Mouse (Mus musculus) stomach, embryonic 16.5 days (tissue): ENCODE measurements around the gene Gm5965. TPM values are rescaled to one million over a fixed set of nuclear protein-coding genes. Genes with fewer than 3 reads are reported as not detected.

ENCODE experiments used
- ATAC-seq: fragments of 200-750 bp; cut with Nextera tagmentation; 2 replicates; pipeline ENCODE4 v1.8.0; 2017; ENCODE audit warnings: moderate number of reproducible peaks, moderate TSS enrichment; ENCODE audit not compliant: insufficient read depth, low FRiP score
- H3K27ac ChIP-seq: fragments of 300-500 bp; sonication (generic); 2 replicates; pipeline ENCODE4 v1.5.1; 2014; ENCODE audit warnings: low read length
- H3K27me3 ChIP-seq: fragments of 300-500 bp; sonication (generic); 2 replicates; pipeline ENCODE4 v1.6.1; 2014; ENCODE audit warnings: low read length, control low read depth, mixed read lengths; ENCODE audit not compliant: control insufficient read depth, insufficient read depth
- H3K36me3 ChIP-seq: fragments of 300-500 bp; sonication (generic); 2 replicates; pipeline ENCODE4 v1.6.1; 2014; ENCODE audit warnings: low read length; ENCODE audit not compliant: control insufficient read depth, insufficient read depth
- H3K4me1 ChIP-seq: fragments of 300-500 bp; sonication (generic); 2 replicates; pipeline ENCODE4 v1.6.1; 2014; ENCODE audit warnings: low read length, control low read depth, mixed read lengths; ENCODE audit not compliant: control insufficient read depth, insufficient read depth
- H3K4me2 ChIP-seq: fragments of 300-500 bp; sonication (generic); 2 replicates; pipeline ENCODE4 v1.6.1; 2014; ENCODE audit warnings: low read depth, low read length, mixed read lengths
- H3K4me3 ChIP-seq: fragments of 300-500 bp; sonication (generic); replicated peaks from 2 replicates; pipeline ENCODE4 v1.5.1; 2014; ENCODE audit warnings: mild to moderate bottlenecking, low read length
- H3K9ac ChIP-seq: fragments of 300-500 bp; sonication (generic); 2 replicates; pipeline ENCODE4 v1.6.1; 2014; ENCODE audit warnings: low read length
- H3K9me3 ChIP-seq: fragments of 300-500 bp; sonication (generic); replicated peaks from 2 replicates; pipeline ENCODE4 v1.6.1; 2016; ENCODE audit warnings: low read length, control low read depth; ENCODE audit not compliant: control insufficient read depth
- WGBS: fragments of 180-500 bp; shearing (Covaris S2); extraction: QIAGEN DNeasy Blood & Tissue Kit; methylation state at CpG from one replicate; pipeline ENCODE4 v1.1.7; 2014; 5-methylcytosine and 5-hydroxymethylcytosine counted together
- polyA plus RNA-seq: library from polyadenylated mRNA; unstranded; fragments of >200 nt; fragmentation: Nextera tagmentation; extraction: Ambion mirVana; gene quantifications from 2 replicates; pipeline ENCODE4 v1.2.1, GENCODE M21; 2015

Gm5965 gene
- polyA plus RNA-seq, 1 experiment from 2014 or later = not detected

DNA sequence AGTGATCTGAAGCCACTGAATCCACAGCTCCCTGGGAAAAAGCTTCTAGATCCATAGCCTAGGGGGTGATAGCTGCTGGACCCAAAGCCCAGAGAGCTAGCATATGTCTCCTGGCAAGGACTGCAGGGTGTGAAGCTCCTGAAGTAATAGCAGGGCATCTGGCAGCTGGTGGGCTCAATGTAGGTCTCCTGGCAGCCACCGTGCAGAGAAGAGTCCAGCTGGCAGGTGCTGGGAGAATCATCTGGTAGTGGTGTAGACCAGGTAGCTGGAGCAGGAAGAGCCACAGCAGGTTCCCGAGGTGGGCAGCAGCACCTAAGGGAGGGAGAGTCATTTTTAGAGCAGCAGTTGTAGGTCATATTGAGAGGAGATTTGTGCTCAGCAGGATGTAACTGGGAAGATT, 34.1 kb downstream of the Gm5965 start, which contains the start of gene Gm20741:
Gm20741 (minus strand) TSS at position 394 of the 400 bp plus-strand sequence.
- Histone ChIP-seq H3K27me3 (no peaks in the 10 kb centered on the region), H3K9me3 (no peaks in the 10 kb centered on the region), H3K36me3 (no peaks in the 10 kb centered on the region), H3K4me3 (no peak within 1 kb of the TSS), H3K27ac (no peak within 1 kb of the TSS), H3K4me2 (no peak within 1 kb of the TSS), H3K9ac (no peak within 1 kb of the TSS), H3K4me1 (no peaks in the 10 kb centered on the region)
- ATAC-seq = no peak
- 76% methylated on average over 2 of the region's 2 CpGs for WGBS

GRCm38 (mm10) chr16:88820066-88820465, 42.4 kb downstream of the Gm5965 start, which contains the start of gene Krtap15:
Krtap15 (plus strand) TSS chr16:88820215.
- 81% methylated on average over 3 of the region's 3 CpGs for WGBS
- ATAC-seq = no peak
- Histone ChIP-seq H3K9ac (no peak within 1 kb of the TSS), H3K36me3 (no peaks in the 10 kb centered on the region), H3K9me3 (no peaks in the 10 kb centered on the region), H3K4me1 (no peaks in the 10 kb centered on the region), H3K27ac (no peak within 1 kb of the TSS), H3K4me3 (no peak within 1 kb of the TSS), H3K27me3 (no peaks in the 10 kb centered on the region), H3K4me2 (no peak within 1 kb of the TSS)

DNA sequence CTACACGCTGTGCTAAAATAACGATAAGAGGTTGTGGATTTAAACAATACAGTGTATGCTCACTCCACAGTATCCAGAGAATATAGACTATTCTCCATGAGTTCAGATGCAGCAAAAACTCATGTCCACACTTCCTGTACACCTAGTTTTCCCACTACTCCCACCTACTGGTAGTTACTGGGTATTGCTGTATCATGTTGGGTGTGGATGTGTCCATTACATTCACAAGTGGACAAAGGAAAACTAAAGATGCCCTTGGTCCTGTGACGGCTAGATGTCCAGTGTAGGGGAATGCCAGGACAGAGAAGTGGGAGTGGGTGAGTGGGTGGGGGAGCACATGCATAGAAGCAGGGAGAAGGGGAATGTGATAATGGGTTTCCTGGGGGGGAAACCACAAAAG, 46.0 kb downstream of the Gm5965 start:
- H3K9me3 ChIP-seq = no peaks in the 10 kb centered on the region
- H3K9ac ChIP-seq = no peak overlapping the region
- H3K27me3 ChIP-seq = no peaks in the 10 kb centered on the region
- no peak overlapping the region for H3K27ac ChIP-seq
- H3K4me2 ChIP-seq = no peak overlapping the region
- H3K4me1 ChIP-seq = no peaks in the 10 kb centered on the region
- H3K36me3 ChIP-seq = no peaks in the 10 kb centered on the region
- WGBS = 81% methylated on average over 3 of the region's 3 CpGs
- no peak for ATAC-seq
- no peak overlapping the region for H3K4me3 ChIP-seq

DNA sequence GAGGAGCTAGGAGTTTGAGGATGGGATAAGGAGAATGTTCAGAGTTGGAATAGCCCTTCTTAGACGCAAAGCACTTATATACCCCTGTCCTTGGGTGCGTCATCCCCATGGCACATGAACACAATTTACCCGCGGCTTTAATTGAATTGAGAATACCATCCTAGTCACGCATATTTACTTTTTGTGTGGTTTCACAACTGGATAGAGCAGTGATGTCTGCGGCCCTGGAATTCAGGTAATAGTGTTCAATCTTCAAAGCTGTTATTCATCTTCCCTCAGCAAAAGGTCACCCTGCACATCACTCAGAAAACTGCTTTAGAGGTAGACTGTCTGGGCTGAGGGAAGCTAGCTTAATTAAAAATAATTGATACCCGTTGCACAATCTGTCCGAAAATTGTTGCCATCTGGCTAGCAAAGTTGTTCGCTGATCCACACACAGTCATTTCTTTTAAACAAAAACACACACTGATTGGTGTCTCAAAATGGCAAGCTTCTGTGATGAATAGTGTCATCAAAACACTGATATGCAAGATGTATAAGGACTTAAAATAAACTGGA, 48.5 kb downstream of the Gm5965 start, which contains the start of gene Krtap14:
Krtap14 (minus strand) TSS at position 51 of the 558 bp plus-strand sequence.
- no peak within 1 kb of the TSS for H3K4me3 ChIP-seq
- H3K9me3 ChIP-seq = no peaks in the 10 kb centered on the region
- 84% methylated on average over 9 of the region's 9 CpGs for whole genome bisulfite sequencing
- H3K27ac ChIP-seq = no peak within 1 kb of the TSS
- H3K4me2 ChIP-seq = no peak within 1 kb of the TSS
- no peaks in the 10 kb centered on the region for H3K4me1 ChIP-seq
- no peak within 1 kb of the TSS for H3K9ac ChIP-seq
- H3K36me3 ChIP-seq = no peaks in the 10 kb centered on the region
- ATAC-seq = no peak
- no peaks in the 10 kb centered on the region for H3K27me3 ChIP-seq

- no peak overlapping the region for H3K4me2 ChIP-seq
- WGBS = 63% methylated on average over 3 of the region's 3 CpGs
- H3K4me1 ChIP-seq = no peaks in the 10 kb centered on the region
- no peaks in the 10 kb centered on the region for H3K27me3 ChIP-seq
- no peaks in the 10 kb centered on the region for H3K36me3 ChIP-seq
- ATAC-seq = no peak
- no peak overlapping the region for H3K9ac ChIP-seq
- no peak overlapping the region for H3K4me3 ChIP-seq
- H3K9me3 ChIP-seq = no peaks in the 10 kb centered on the region
- no peak overlapping the region for H3K27ac ChIP-seq
Measured at GRCm38 (mm10) chr16:88826978-88827377, 49.3 kb downstream of the Gm5965 start.

Other genes starting within 250 kb of the Gm5965 start
- gene Cldn8, start 214.7 kb upstream of the Gm5965 start, polyA plus RNA-seq = 11.0 and 11.6 TPM in 2 replicates
- gene Krtap24-1, start 165.6 kb upstream of the Gm5965 start, polyA plus RNA-seq = not detected in 2 replicates
- gene 2310079G19Rik, start 150.2 kb upstream of the Gm5965 start, polyA plus RNA-seq = not detected in 2 replicates
- gene Krtap26-1, start 130.1 kb upstream of the Gm5965 start, polyA plus RNA-seq = not detected in 2 replicates
- gene Krtap27-1, start 106.2 kb upstream of the Gm5965 start, polyA plus RNA-seq = not detected in 2 replicates
- gene 2310061N02Rik, start 69.9 kb upstream of the Gm5965 start, polyA plus RNA-seq = not detected in 2 replicates
- not detected in 2 replicates for gene Krtap13-1, start 49.0 kb upstream of the Gm5965 start, polyA plus RNA-seq
- gene Krtap13, start 26.3 kb upstream of the Gm5965 start, polyA plus RNA-seq = not detected in 2 replicates
- not detected in 2 replicates for gene 2310034C09Rik, start 19.0 kb upstream of the Gm5965 start, polyA plus RNA-seq
- gene 2310057N15Rik, start 3.7 kb upstream of the Gm5965 start, polyA plus RNA-seq = not detected in 2 replicates
- gene Gm20741, start 34.3 kb downstream of the Gm5965 start, polyA plus RNA-seq = not detected in 2 replicates
- not detected in 2 replicates for gene Krtap15, start 42.3 kb downstream of the Gm5965 start, polyA plus RNA-seq
- gene Krtap14, start 48.2 kb downstream of the Gm5965 start, polyA plus RNA-seq = not detected in 2 replicates
- not detected in 2 replicates for gene Krtap19-1, start 91.5 kb downstream of the Gm5965 start, polyA plus RNA-seq
- not detected in 2 replicates for gene Krtap19-2, start 96.4 kb downstream of the Gm5965 start, polyA plus RNA-seq
- not detected in 2 replicates for gene Krtap19-3, start 100.1 kb downstream of the Gm5965 start, polyA plus RNA-seq
- not detected in 2 replicates for gene Krtap19-4, start 107.2 kb downstream of the Gm5965 start, polyA plus RNA-seq
- gene Krtap19-5, start 118.6 kb downstream of the Gm5965 start, polyA plus RNA-seq = not detected in 2 replicates
- not detected in 2 replicates for gene Krtap19-9b, start 154.4 kb downstream of the Gm5965 start, polyA plus RNA-seq
- not detected in 2 replicates for gene Krtap16-3, start 185.0 kb downstream of the Gm5965 start, polyA plus RNA-seq
- not detected in 2 replicates for gene Krtap22-2, start 232.9 kb downstream of the Gm5965 start, polyA plus RNA-seq
- gene Gm10229, start 237.4 kb downstream of the Gm5965 start, polyA plus RNA-seq = not detected in 2 replicates